Mouse (Mus musculus): ENCODE measurements around the gene Cfap73.

DNA sequence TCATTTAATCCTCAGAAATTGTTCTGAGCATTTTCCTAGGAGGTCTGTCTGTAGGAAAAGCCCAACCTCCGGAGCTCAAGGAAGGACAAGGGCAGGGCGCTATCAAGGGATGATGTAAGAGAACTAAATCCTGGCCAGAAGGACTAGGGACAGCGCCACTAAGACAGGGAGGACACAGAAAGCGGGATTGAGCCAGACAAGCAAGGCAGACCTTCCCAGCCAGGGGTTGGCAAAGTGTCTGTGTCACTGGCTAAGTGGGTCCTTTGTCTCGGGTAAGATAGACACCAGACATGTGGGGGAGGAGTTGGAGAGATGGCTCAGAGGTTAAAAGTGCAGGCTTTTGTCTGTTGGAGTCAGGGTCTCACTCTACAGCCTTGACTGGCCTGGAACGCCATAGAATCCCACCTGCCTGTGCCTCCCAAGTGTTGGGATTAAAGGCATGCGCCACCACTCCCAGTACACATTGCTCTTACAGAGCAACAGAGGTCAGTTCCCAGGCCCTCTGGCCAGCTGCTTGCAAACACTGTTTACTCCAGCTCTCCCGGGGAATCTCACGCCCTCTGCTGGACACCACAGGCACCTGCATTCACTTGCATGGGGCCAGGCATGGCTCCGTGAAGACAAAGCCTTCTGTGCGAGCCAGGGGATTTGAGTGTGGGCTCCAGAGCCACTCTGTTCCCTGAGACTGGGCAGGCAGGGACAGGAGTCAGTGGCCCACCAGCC is 32.9 kb downstream of the Cfap73 start:
- TF ChIP-seq CTCF (IDR thresholded peaks at IDR 0.05; ENCODE audit: low read depth) (peak; percentile 97), EP300 (IDR thresholded peaks at IDR 0.05; ENCODE audit: low read depth) (no peak)

All from liver, embryonic 14.5 days (tissue).